Mouse (Mus musculus) neural tube, embryonic 15.5 days (tissue): ENCODE measurements at regions not wholly inside any gene's neighbourhood (a gene's known extent, or its start where the extent isn't known, plus 50 kb on each side); places are given as distances from the start of the nearest gene placed in this dataset.

Experiments used
- ATAC-seq: fragments of 200-750 bp; cut with Nextera tagmentation; 2 replicates; pipeline ENCODE4 v1.8.0; 2017; ENCODE audit warnings: mild to moderate bottlenecking, moderate TSS enrichment, moderate library complexity; ENCODE audit not compliant: low FRiP score
- H3K27ac ChIP-seq: fragments of 300-500 bp; sonication (generic); replicated peaks from 2 replicates; pipeline ENCODE4 v1.5.1; 2015; ENCODE audit warnings: mild to moderate bottlenecking, inconsistent platforms
- H3K27me3 ChIP-seq: fragments of 300-500 bp; sonication (generic); replicated peaks from 2 replicates; pipeline ENCODE4 v1.6.1; 2015; ENCODE audit warnings: inconsistent platforms
- H3K36me3 ChIP-seq: fragments of 300-500 bp; sonication (generic); 2 replicates; pipeline ENCODE4 v1.6.1; 2015; ENCODE audit warnings: inconsistent platforms
- H3K4me1 ChIP-seq: fragments of 300-500 bp; sonication (generic); 2 replicates; pipeline ENCODE4 v1.6.1; 2015; ENCODE audit warnings: inconsistent platforms
- H3K4me2 ChIP-seq: fragments of 300-500 bp; sonication (generic); 2 replicates; pipeline ENCODE4 v1.6.1; 2015; ENCODE audit warnings: inconsistent platforms, mild to moderate bottlenecking, moderate library complexity
- H3K4me3 ChIP-seq: fragments of 300-500 bp; sonication (generic); replicated peaks from 2 replicates; pipeline ENCODE4 v1.5.1; 2015; ENCODE audit warnings: mild to moderate bottlenecking, inconsistent platforms
- H3K9ac ChIP-seq: fragments of 300-500 bp; sonication (generic); replicated peaks from 2 replicates; pipeline ENCODE4 v1.6.1; 2015; ENCODE audit warnings: mild to moderate bottlenecking, inconsistent platforms
- H3K9me3 ChIP-seq: fragments of 300-500 bp; sonication (generic); replicated peaks from 2 replicates; pipeline ENCODE4 v1.6.1; 2016; ENCODE audit warnings: inconsistent platforms
- WGBS: fragments of 180-500 bp; shearing (Covaris S2); methylation state at CpG from one replicate; pipeline ENCODE4 v1.1.7; 2015; ENCODE audit warnings: mixed read lengths; 5-methylcytosine and 5-hydroxymethylcytosine counted together

DNA sequence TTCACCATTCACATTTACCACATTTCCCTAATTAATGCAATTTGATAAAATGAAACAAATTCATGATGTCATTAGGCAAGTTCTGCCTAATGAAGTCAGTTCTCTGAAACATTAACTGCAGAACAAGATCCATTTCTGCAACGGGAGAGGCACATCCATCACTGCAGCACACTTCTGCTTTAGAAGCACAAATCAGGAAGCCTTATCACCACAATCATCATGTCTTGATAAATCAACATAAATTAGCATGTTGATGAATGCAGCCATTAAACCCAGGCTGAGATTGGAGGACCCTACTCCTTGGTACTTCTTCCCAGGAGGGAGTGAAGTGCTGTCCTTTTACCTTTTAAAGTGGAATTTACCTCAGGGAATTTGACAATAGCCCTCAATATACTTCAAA lies 1195.4 kb downstream of the Defb40 start:
- H3K27ac ChIP-seq = no peak overlapping the region
- no peaks in the 10 kb centered on the region for H3K36me3 ChIP-seq
- no peak for ATAC-seq
- WGBS = 11% methylated on average over 1 of the region's 1 CpGs
- no peak overlapping the region for H3K9ac ChIP-seq
- no peak overlapping the region for H3K4me2 ChIP-seq
- no peaks in the 10 kb centered on the region for H3K27me3 ChIP-seq
- H3K4me1 ChIP-seq = no peaks in the 10 kb centered on the region
- no peak overlapping the region for H3K4me3 ChIP-seq
- no peaks in the 10 kb centered on the region for H3K9me3 ChIP-seq

DNA sequence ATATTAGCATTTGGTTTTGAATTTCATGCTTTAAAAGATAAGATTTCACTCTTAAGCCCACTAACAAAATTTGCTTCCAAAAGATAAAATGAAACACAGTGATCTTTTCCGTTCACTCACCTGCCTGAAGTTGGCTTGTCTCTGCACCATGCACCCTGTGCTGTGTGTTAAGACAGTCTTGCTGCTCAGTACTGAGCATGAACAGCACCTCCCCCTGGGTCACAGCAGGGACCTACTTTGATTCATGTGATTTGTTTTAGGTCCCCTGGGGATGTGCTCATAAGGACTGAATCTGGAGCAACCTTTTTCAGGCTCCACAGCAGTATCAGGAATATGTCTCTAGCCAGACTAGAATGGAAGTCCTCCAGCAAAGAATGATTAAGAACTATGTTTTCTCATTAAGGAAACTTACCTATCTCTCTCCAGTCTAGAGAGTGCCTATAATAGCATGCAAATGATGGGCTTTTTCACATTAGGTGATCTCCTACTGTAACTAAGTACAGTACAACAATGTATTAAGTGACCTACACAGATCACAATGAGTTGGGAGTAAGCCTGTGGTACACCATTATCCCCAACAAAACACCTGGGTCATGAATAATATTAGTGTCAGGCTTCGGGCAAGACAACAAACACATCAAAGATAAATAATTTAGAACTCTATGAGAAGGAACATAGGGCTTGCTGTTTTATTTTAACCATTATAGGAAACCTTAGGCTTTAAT lies 1196.3 kb downstream of the Defb40 start:
- H3K36me3 ChIP-seq = no peaks in the 10 kb centered on the region
- no peak; the same call in 1 of the 2 replicates for ATAC-seq
- H3K4me1 ChIP-seq = no peaks in the 10 kb centered on the region
- no peak overlapping the region for H3K9ac ChIP-seq
- no peaks in the 10 kb centered on the region for H3K27me3 ChIP-seq
- no peak overlapping the region for H3K4me2 ChIP-seq
- H3K4me3 ChIP-seq = no peak overlapping the region
- 58% methylated on average over 2 of the region's 2 CpGs for WGBS
- no peak overlapping the region for H3K27ac ChIP-seq
- no peaks in the 10 kb centered on the region for H3K9me3 ChIP-seq

DNA sequence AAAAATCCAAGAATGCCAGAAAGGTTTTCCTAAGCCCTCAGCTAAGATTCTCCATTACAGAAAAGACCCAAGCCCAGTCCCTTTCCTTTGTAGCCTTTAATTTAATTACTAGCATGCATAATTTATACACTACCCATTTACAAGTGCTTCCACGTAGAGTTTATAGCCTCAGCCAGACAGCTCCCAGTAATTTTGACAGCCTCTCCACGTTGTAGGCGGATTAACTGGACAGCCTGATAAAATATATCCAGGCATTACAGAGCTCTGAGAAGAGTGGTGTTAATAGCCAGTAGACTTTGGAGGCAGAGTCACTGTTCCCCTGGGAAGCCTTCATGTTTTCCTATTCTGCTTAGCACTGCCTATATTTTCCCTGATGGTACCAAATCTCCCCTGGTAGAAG lies 1202.6 kb downstream of the Defb40 start:
- H3K27ac ChIP-seq = no peak overlapping the region
- no peak for ATAC-seq
- no peaks in the 10 kb centered on the region for H3K27me3 ChIP-seq
- H3K4me3 ChIP-seq = no peak overlapping the region
- H3K9me3 ChIP-seq = no peaks in the 10 kb centered on the region
- no peaks in the 10 kb centered on the region for H3K36me3 ChIP-seq
- no peak overlapping the region for H3K9ac ChIP-seq
- 11% methylated on average over 3 of the region's 3 CpGs for WGBS
- H3K4me1 ChIP-seq = no peaks in the 10 kb centered on the region
- H3K4me2 ChIP-seq = no peak overlapping the region

DNA sequence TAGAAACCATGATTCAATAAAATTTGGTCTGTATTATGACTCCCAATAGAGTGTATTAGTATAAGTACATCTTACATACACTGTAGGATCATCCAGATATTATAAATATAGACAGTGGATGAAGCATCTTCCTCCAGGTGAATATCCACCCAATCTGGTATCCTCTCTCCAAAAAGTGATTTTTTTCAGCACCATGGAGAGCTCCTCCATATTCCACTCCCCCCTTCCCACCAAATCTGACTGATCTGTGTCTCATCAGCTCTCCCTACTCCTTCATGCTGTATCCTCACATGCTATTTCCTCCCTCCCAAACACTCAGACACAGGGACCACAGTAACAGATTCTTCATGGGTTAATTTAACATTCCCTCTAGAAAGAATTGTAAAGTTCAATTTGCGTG lies 1204.7 kb downstream of the Defb40 start:
- WGBS = 83% methylated on average over 1 of the region's 1 CpGs
- Histone ChIP-seq H3K4me3 (no peak overlapping the region), H3K9me3 (no peaks in the 10 kb centered on the region), H3K27me3 (no peaks in the 10 kb centered on the region), H3K4me2 (no peak overlapping the region), H3K36me3 (no peaks in the 10 kb centered on the region), H3K4me1 (no peaks in the 10 kb centered on the region), H3K27ac (no peak overlapping the region), H3K9ac (no peak overlapping the region)
- ATAC-seq = no peak

DNA sequence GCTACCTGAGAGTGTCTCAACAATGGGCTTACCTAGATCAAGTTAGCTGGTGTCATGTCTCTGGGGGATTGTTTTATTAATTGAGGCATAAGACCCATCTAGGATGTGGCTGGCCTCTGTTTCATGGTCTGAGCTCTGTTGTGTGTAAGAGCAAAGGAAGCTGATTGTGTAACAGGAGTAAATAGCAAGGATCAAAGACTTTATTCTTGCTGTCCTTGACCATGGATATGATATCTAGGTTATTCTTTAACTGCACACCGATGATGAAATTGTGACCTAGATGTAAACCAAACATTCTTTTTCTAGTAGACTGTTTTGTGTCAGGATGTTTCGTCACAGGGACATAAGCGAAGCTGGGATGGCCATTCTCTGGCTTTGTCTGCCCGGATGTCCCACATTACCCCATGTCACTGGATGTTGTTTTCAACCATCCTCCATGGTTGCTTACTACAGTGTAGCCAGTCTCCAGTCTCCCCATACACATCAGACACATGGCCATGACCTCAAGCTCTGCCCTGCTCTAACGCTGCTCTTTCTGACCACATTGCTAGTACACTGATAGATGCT lies 1210.5 kb downstream of the Defb40 start:
- H3K9ac ChIP-seq = no peak overlapping the region
- 95% methylated on average over 5 of the region's 5 CpGs for WGBS
- no peak overlapping the region for H3K4me2 ChIP-seq
- H3K4me3 ChIP-seq = no peak overlapping the region
- H3K27ac ChIP-seq = no peak overlapping the region
- no peaks in the 10 kb centered on the region for H3K9me3 ChIP-seq
- no peak for ATAC-seq
- no peaks in the 10 kb centered on the region for H3K36me3 ChIP-seq
- H3K4me1 ChIP-seq = no peaks in the 10 kb centered on the region
- H3K27me3 ChIP-seq = no peaks in the 10 kb centered on the region

DNA sequence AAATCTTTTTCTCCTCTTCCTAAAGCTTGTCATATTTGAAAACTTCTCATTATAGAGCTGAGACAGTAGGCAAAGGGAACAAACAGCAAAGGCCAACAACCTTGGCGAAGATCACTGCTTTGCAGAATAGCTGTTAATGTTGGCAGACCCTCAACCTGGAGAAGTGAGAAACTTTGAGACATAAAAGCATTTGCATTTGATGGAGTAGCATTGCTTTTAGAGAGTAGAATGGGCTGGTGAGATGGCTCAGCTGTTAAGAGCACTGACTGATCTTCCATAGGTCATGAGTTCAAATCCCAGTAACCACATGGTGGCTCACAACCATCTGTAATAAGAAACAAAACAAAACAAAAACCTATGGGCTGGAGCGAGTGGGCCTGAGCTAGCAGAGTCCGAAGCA lies 1253.4 kb downstream of the Defb40 start:
- H3K4me3 ChIP-seq = no peak overlapping the region
- no peaks in the 10 kb centered on the region for H3K36me3 ChIP-seq
- no peak overlapping the region for H3K9ac ChIP-seq
- H3K27me3 ChIP-seq = no peaks in the 10 kb centered on the region
- H3K4me1 ChIP-seq = no peaks in the 10 kb centered on the region
- H3K27ac ChIP-seq = no peak overlapping the region
- H3K4me2 ChIP-seq = no peak overlapping the region
- WGBS = 87% methylated on average over 3 of the region's 3 CpGs
- no peak for ATAC-seq
- no peaks in the 10 kb centered on the region for H3K9me3 ChIP-seq

DNA sequence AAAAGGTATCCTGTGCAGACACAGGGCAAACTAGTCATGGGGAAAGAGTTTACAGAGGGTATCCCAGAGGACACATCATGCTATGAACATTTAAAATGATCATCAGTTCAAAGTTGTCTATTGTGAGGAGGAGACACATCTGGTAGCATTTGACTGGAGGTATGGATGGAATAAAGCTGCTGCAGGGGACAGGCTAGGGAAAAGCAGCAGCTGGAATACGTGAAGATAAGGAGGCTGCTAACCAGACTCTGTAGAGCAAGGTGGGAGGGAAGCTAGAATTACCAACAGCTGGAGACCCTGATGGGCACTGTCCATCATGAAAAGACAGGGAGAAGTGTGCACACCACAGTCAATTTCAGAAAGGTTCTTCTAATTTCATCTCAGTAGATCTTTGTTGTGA lies 1268.9 kb downstream of the Defb40 start:
- H3K36me3 ChIP-seq = no peaks in the 10 kb centered on the region
- WGBS = 65% methylated on average over 1 of the region's 1 CpGs
- ATAC-seq = no peak
- no peak overlapping the region for H3K4me2 ChIP-seq
- no peak overlapping the region for H3K4me3 ChIP-seq
- H3K4me1 ChIP-seq = no peaks in the 10 kb centered on the region
- no peaks in the 10 kb centered on the region for H3K27me3 ChIP-seq
- H3K9me3 ChIP-seq = no peaks in the 10 kb centered on the region
- H3K9ac ChIP-seq = no peak overlapping the region
- H3K27ac ChIP-seq = no peak overlapping the region

DNA sequence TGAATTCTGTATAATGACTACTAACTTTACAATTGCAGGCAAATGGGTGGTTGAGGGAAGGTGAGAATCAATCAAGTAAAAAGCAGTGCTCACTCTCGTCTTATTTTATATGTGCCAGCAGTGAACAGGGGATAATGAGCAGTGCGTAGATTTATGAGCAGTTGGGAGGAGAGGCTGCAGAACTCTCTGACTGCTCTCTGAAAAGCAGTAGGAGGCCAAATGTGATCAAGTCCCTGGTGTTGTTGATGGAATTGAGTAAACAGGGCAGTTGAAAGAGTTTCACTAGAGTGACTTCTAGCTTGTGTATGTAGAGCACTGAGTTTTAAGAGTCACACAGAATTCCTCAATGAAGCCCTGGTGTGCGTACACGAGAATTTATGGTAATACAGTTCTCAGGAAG lies 1269.6 kb downstream of the Defb40 start:
- WGBS = 68% methylated on average over 4 of the region's 4 CpGs
- no peak for ATAC-seq
- no peak overlapping the region for H3K27ac ChIP-seq
- no peaks in the 10 kb centered on the region for H3K27me3 ChIP-seq
- H3K4me2 ChIP-seq = no peak overlapping the region
- H3K4me3 ChIP-seq = no peak overlapping the region
- no peaks in the 10 kb centered on the region for H3K36me3 ChIP-seq
- H3K9me3 ChIP-seq = no peaks in the 10 kb centered on the region
- H3K4me1 ChIP-seq = no peaks in the 10 kb centered on the region
- no peak overlapping the region for H3K9ac ChIP-seq

DNA sequence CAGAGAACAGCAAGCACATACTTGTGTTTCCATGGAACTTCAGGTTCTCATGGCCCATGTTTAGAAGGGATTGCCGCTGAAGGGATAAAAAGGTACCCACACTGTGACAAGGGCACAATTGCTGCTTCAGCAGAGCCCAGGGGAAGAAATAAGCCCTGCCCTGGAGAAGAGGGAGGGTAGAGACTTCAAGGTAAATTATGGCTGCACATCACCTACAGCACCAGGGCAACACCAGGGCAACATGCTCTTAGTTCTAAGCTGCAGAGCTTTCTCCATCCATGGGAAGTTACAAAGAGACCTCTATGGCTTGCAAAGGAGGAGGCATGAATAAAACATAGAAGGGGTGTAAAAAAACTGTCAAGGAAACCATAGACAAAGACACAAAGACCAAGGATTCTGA lies 1273.8 kb downstream of the Defb40 start:
- ATAC-seq = peak; percentile 50; the same call in 1 of the 2 replicates
- no peak overlapping the region for H3K27ac ChIP-seq
- H3K9me3 ChIP-seq = no peaks in the 10 kb centered on the region
- H3K9ac ChIP-seq = no peak overlapping the region
- H3K36me3 ChIP-seq = no peaks in the 10 kb centered on the region
- H3K27me3 ChIP-seq = no peaks in the 10 kb centered on the region
- 13% methylated on average over 1 of the region's 1 CpGs for WGBS
- no peak overlapping the region for H3K4me3 ChIP-seq
- no peaks in the 10 kb centered on the region for H3K4me1 ChIP-seq
- H3K4me2 ChIP-seq = no peak overlapping the region

DNA sequence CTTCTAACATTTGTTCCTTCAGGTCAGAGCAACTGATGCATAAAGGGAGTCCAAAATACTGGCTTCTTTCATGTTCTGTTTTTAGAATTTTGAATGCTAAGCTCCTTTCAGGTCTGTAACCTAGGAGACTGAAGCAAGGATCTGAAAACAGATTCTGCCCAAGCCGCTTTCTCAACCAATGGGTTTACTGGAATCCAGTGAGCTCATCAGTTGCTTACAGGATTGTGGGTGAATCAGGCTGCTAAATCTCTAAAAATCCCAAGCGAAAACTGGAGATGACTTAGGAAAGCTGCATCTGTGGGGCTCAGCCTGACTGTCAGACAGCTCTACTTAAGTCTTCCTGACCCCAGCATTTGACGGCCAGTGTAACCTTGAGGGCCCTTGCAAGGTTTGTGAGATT lies 1277.7 kb downstream of the Defb40 start:
- ATAC-seq = no peak
- 75% methylated on average over 3 of the region's 3 CpGs for WGBS
- H3K36me3 ChIP-seq = no peaks in the 10 kb centered on the region

DNA sequence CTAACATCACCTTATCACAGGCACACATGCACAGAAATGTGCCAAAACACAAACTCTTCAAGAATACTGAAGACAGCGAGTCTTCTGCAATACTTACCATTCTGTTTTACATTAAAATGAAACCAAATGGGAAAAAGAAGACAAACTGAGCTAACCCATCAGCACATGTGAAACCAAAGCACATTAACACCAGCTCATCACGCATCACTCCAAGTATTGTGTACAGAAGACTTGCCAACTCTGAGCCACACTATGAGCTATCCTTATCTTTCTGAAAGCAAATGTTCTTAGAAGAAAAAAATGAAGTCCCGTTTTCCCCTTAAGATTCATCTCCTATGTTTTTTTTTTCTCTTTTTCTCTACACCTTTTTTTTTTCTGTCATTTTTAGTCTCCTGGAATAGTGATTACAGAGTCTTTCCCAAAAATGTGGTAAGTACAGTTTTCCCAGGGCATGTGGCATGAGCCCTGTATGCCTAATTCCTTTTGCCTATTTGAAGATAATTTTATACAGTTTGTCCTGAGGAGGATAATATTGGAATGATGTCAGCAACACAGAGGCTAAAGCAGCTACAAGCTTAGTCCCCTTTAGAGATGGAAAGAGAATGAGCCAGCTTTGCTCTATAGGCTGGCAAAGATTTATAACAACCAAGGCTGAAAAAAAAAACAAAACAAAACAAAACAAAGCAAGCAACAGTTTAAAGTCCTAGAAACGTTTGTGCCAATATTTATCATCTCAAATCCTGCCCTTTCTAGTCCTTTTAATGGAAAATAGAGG lies 1287.8 kb downstream of the Defb40 start:
- 80% methylated on average over 4 of the region's 4 CpGs for whole genome bisulfite sequencing
- Histone ChIP-seq H3K4me2 (no peak overlapping the region), H3K4me3 (no peak overlapping the region), H3K36me3 (no peaks in the 10 kb centered on the region), H3K9me3 (no peaks in the 10 kb centered on the region), H3K4me1 (no peaks in the 10 kb centered on the region), H3K27me3 (no peaks in the 10 kb centered on the region), H3K27ac (no peak overlapping the region), H3K9ac (no peak overlapping the region)
- ATAC-seq = no peak

More for the DNA sequence above, 1277.7 kb downstream of the Defb40 start:
- no peak overlapping the region for H3K4me3 ChIP-seq
- H3K27me3 ChIP-seq = no peaks in the 10 kb centered on the region
- no peak overlapping the region for H3K4me2 ChIP-seq
- no peak overlapping the region for H3K27ac ChIP-seq
- no peaks in the 10 kb centered on the region for H3K9me3 ChIP-seq
- H3K4me1 ChIP-seq = no peaks in the 10 kb centered on the region
- H3K9ac ChIP-seq = no peak overlapping the region

DNA sequence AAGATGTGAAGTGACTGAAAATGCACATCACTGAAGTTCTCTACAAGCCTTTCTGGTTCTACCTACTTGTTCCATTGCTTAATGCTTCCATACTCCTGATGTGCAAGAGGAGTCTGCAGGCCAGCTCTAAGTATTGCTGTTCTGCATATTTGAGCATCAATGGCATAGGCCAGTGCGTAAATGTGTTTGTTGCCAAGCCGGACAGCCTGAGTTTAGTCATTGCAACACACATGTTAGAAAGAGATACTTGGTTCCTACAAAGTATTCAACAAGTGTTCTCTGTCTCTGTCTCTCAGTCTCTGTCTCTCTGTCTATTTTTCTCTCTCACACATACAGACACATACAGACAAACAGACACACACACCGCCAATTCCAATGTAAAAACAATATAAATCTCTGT lies 1288.4 kb downstream of the Defb40 start:
- H3K4me3 ChIP-seq = no peak overlapping the region
- no peaks in the 10 kb centered on the region for H3K27me3 ChIP-seq
- H3K27ac ChIP-seq = no peak overlapping the region
- no peak overlapping the region for H3K9ac ChIP-seq
- H3K4me2 ChIP-seq = no peak overlapping the region
- H3K9me3 ChIP-seq = no peaks in the 10 kb centered on the region
- 90% methylated on average over 3 of the region's 3 CpGs for WGBS
- no peaks in the 10 kb centered on the region for H3K36me3 ChIP-seq
- no peaks in the 10 kb centered on the region for H3K4me1 ChIP-seq
- ATAC-seq = no peak
